Mouse (Mus musculus): ENCODE measurements around the gene Eif2b2. TPM values are rescaled to one million over a fixed set of nuclear protein-coding genes. Genes with fewer than 3 reads are reported as not detected.
A peak's percentile ranks its signal among the peaks of the same experiment; 100 is the strongest.

The Eif2b2 gene
- total and polyA plus RNA-seq, 3 experiments: 150 to 193 TPM; not detected in 1

DNA sequence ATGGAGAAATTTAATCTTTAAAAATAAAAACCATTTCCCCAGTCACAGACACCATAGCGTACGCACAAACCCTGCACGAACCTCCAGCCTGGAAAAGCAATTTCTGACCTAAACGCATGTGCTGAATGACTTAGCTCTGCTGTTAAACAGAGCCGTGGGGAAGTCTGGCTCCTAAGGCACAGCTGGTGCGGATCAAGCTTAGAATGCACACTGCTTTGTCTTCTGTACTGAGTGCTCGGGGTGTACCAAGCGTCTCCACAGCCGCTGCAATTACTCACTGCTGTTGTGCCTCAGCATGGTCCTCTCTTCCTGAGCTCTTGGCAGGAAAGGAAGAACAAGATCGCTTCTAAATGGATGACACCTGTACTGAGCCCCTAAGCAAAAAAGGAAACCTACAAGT, 43.2 kb downstream of the Eif2b2 start:
- Histone ChIP-seq H3K79me2 (ENCODE audit: control insufficient read depth, insufficient read depth, low read length, poor library complexity) (no peaks in the 10 kb centered on the region), H3K4me3 (ENCODE audit: control insufficient read depth in 1 of 2, insufficient read depth in 1 of 2, low read depth in 2 of 2, low read length in 2 of 2) (no peak overlapping the region), H3K9me3 (replicated peaks; ENCODE audit: insufficient read depth, low read length) (no peaks in the 10 kb centered on the region), H3K4me1 (ENCODE audit: control insufficient read depth in 1 of 2, insufficient read depth in 2 of 2, low read length in 2 of 2) (peaks cover 22 to 24% of the 10 kb centered on the region in 2 experiments), H3K9ac (ENCODE audit: control insufficient read depth, low read depth, low read length, poor library complexity, severe bottlenecking) (no peak overlapping the region), H3K27ac (ENCODE audit: control insufficient read depth, low read depth, low read length) (no peak overlapping the region), H3K36me3 (ENCODE audit: control insufficient read depth in 1 of 2, insufficient read depth in 2 of 2, low read length in 2 of 2) (peaks cover 0 to 23% of the 10 kb centered on the region in 2 experiments; a peak in 2 of 4 replicates), H3K27me3 (ENCODE audit: control insufficient read depth in 1 of 2, insufficient read depth in 2 of 2, low read length in 2 of 2) (no peaks in the 10 kb centered on the region)
- TF ChIP-seq CHD1 (IDR thresholded peaks at IDR 0.05; ENCODE audit: low read depth, low read length): no peak
- TF ChIP-seq SIN3A (IDR thresholded peaks at IDR 0.05; ENCODE audit: low read length): no peak
- no peak for TF ChIP-seq JUND (IDR thresholded peaks at IDR 0.05; ENCODE audit: low read depth, low read length)
- TF ChIP-seq TBP (IDR thresholded peaks at IDR 0.05; ENCODE audit: low read depth, low read length): no peak
- TF ChIP-seq UBTF (IDR thresholded peaks at IDR 0.05; ENCODE audit: borderline replicate concordance, insufficient read depth, low read depth, low read length): no peak
- no peak for DNase-seq (ENCODE audit: low read depth, low spot score)

DNA sequence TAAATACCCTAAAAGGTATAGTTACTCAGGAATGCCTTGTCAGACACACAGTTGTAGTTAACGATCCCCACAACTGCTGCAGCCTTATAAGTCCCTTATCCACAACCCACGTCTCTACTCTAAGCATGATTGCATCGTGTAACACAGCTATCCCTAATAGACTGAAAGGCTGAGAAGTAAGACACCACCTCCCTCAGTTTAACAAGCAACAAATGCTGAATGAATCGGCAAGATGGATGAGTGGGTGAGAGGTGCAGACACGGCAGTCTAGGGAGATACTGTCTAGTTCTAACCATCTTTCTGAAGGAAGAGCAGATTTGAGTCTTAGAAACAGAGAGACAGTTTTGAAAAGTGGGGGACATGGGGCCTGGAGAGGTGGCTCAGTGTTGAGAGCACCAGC, 43.9 kb downstream of the Eif2b2 start:
- H3K36me3 ChIP-seq (ENCODE audit: control insufficient read depth in 1 of 2, insufficient read depth in 2 of 2, low read length in 2 of 2): peaks cover 0 to 17% of the 10 kb centered on the region in 2 experiments; a peak in 2 of 4 replicates
- no peak overlapping the region for H3K9ac ChIP-seq (ENCODE audit: control insufficient read depth, low read depth, low read length, poor library complexity, severe bottlenecking)
- H3K9me3 ChIP-seq (replicated peaks; ENCODE audit: insufficient read depth, low read length): no peaks in the 10 kb centered on the region
- no peak overlapping the region for H3K27ac ChIP-seq (ENCODE audit: control insufficient read depth, low read depth, low read length)
- no peak overlapping the region for H3K4me3 ChIP-seq (ENCODE audit: control insufficient read depth in 1 of 2, insufficient read depth in 1 of 2, low read depth in 2 of 2, low read length in 2 of 2)
- H3K4me1 ChIP-seq (ENCODE audit: control insufficient read depth in 1 of 2, insufficient read depth in 2 of 2, low read length in 2 of 2): peaks cover 16 to 18% of the 10 kb centered on the region in 2 experiments
- TF ChIP-seq EP300 (IDR thresholded peaks at IDR 0.05; ENCODE audit: low read depth in 1 of 2, low read length in 2 of 2): peak in 1 of 2 experiments; percentile 32; a peak in 1 of 4 replicates
- TF ChIP-seq TBP (IDR thresholded peaks at IDR 0.05; ENCODE audit: low read depth, low read length): no peak
- DNase-seq (ENCODE audit: low read depth, low spot score): peak; percentile 32
- H3K27me3 ChIP-seq (ENCODE audit: control insufficient read depth in 1 of 2, insufficient read depth in 2 of 2, low read length in 2 of 2): no peaks in the 10 kb centered on the region
- no peaks in the 10 kb centered on the region for H3K79me2 ChIP-seq (ENCODE audit: control insufficient read depth, insufficient read depth, low read length, poor library complexity)

DNA sequence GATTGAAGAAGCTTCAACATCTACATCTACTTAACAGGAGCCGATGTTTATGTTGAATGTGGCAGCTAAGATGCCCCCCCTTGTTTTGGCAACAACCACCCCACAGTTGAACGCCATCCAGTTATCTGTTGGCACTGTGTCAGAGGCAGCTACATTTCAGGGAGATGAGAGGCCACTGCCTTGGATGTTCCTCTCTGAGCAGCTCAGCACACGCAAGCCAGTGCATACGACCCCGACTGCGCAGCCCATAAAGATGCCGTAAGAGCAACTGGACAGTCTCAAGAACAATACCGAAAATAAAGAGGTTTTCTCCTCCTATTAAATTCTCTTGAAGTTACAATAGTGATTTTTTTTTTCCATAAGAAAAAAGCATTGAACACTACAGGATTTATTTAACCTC, 45.2 kb downstream of the Eif2b2 start:
- no peak overlapping the region for H3K4me3 ChIP-seq (ENCODE audit: control insufficient read depth in 1 of 2, insufficient read depth in 1 of 2, low read depth in 2 of 2, low read length in 2 of 2)
- H3K27ac ChIP-seq (ENCODE audit: control insufficient read depth, low read depth, low read length): no peak overlapping the region
- peak; percentile 57 for DNase-seq (ENCODE audit: low read depth, low spot score)
- peaks cover 15 to 16% of the 10 kb centered on the region in 2 experiments for H3K4me1 ChIP-seq (ENCODE audit: control insufficient read depth in 1 of 2, insufficient read depth in 2 of 2, low read length in 2 of 2)
- peaks cover 0 to 15% of the 10 kb centered on the region in 2 experiments; a peak in 2 of 4 replicates for H3K36me3 ChIP-seq (ENCODE audit: control insufficient read depth in 1 of 2, insufficient read depth in 2 of 2, low read length in 2 of 2)
- no peaks in the 10 kb centered on the region for H3K79me2 ChIP-seq (ENCODE audit: control insufficient read depth, insufficient read depth, low read length, poor library complexity)
- no peaks in the 10 kb centered on the region for H3K27me3 ChIP-seq (ENCODE audit: control insufficient read depth in 1 of 2, insufficient read depth in 2 of 2, low read length in 2 of 2)
- TF ChIP-seq MYC (IDR thresholded peaks at IDR 0.05; ENCODE audit: low read depth, low read length) (no peak), MEF2A (IDR thresholded peaks at IDR 0.05; ENCODE audit: extremely low read depth, insufficient replicate concordance, low read depth, low read length, poor library complexity, severe bottlenecking) (no peak), POLR2A (IDR thresholded peaks at IDR 0.05; ENCODE audit: control insufficient read depth in 1 of 2, insufficient read depth in 1 of 2, low read depth in 1 of 2, low read length in 2 of 2, poor library complexity in 1 of 2) (no peak), SIN3A (IDR thresholded peaks at IDR 0.05; ENCODE audit: low read length) (0 out of 2 replicates have a peak, but pooled peaks have one; percentile 23), SMC3 (IDR thresholded peaks at IDR 0.05; ENCODE audit: low read depth, low read length) (no peak), GATA1 (IDR thresholded peaks at IDR 0.05; ENCODE audit: low read depth, low read length) (0 out of 2 replicates have a peak, but pooled peaks have one; percentile 17), EP300 (IDR thresholded peaks at IDR 0.05; ENCODE audit: low read depth in 1 of 2, low read length in 2 of 2) (peak; percentile 7 to 54; a peak in 1 of 4 replicates), UBTF (IDR thresholded peaks at IDR 0.05; ENCODE audit: borderline replicate concordance, insufficient read depth, low read depth, low read length) (no peak), ELF1 (IDR thresholded peaks at IDR 0.05; ENCODE audit: low read depth, low read length) (no peak), KAT2A (conservative IDR thresholded peaks at IDR 0.05; ENCODE audit: low read depth, low read length) (no peak), RAD21 (IDR thresholded peaks at IDR 0.05; ENCODE audit: low read depth, low read length) (no peak), ZMIZ1 (IDR thresholded peaks at IDR 0.05; ENCODE audit: low read depth, low read length) (no peak), CTCF (IDR thresholded peaks at IDR 0.05 in 2 of 3, conservative IDR thresholded peaks at IDR 0.05 in 1 of 3; ENCODE audit: control insufficient read depth in 1 of 3, insufficient read depth in 1 of 3, low read depth in 2 of 3, low read length in 3 of 3, poor library complexity in 1 of 3, severe bottlenecking in 1 of 3) (no peak), TAL1 (IDR thresholded peaks at IDR 0.05; ENCODE audit: low read length) (no peak), ETS1 (IDR thresholded peaks at IDR 0.05; ENCODE audit: low read depth, low read length) (0 out of 2 replicates have a peak, but pooled peaks have one; percentile 22), E2F4 (IDR thresholded peaks at IDR 0.05; ENCODE audit: borderline replicate concordance, low read depth, low read length) (no peak), CHD2 (IDR thresholded peaks at IDR 0.05; ENCODE audit: low read length) (no peak), MAZ (IDR thresholded peaks at IDR 0.05; ENCODE audit: low read depth, low read length) (no peak), TBP (IDR thresholded peaks at IDR 0.05; ENCODE audit: low read depth, low read length) (no peak), RCOR1 (IDR thresholded peaks at IDR 0.05; ENCODE audit: low read depth, low read length) (no peak)
- no peaks in the 10 kb centered on the region for H3K9me3 ChIP-seq (replicated peaks; ENCODE audit: insufficient read depth, low read length)
- no peak overlapping the region for H3K9ac ChIP-seq (ENCODE audit: control insufficient read depth, low read depth, low read length, poor library complexity, severe bottlenecking)
